Mouse (Mus musculus) kidney, embryonic 16.5 days (tissue): ENCODE results near the gene Rrp36. TPM values are rescaled to one million over a fixed set of nuclear protein-coding genes. Genes with fewer than 3 reads are reported as not detected.
A peak's percentile ranks its signal among the peaks of the same experiment; 100 is the strongest.

Experiments used
- ATAC-seq: fragments of 200-750 bp; cut with Nextera tagmentation; 2 replicates; pipeline ENCODE4 v1.8.0; 2017; ENCODE audit warnings: moderate TSS enrichment; ENCODE audit not compliant: low FRiP score, low TSS enrichment
- H3K27ac ChIP-seq: fragments of 300-500 bp; sonication (generic); 2 replicates; pipeline ENCODE4 v1.5.1; 2014; ENCODE audit warnings: low read length
- H3K27me3 ChIP-seq: fragments of 300-500 bp; sonication (generic); 2 replicates; pipeline ENCODE4 v1.6.1; 2014; ENCODE audit warnings: low read length, control low read depth, mixed read lengths; ENCODE audit not compliant: insufficient read depth
- H3K36me3 ChIP-seq: fragments of 300-500 bp; sonication (generic); 2 replicates; pipeline ENCODE4 v1.6.1; 2014; ENCODE audit warnings: low read length, control low read depth, mixed read lengths; ENCODE audit not compliant: insufficient read depth
- H3K4me1 ChIP-seq: fragments of 300-500 bp; sonication (generic); 2 replicates; pipeline ENCODE4 v1.6.1; 2014; ENCODE audit warnings: low read length, control low read depth, mixed read lengths; ENCODE audit not compliant: insufficient read depth
- H3K4me2 ChIP-seq: fragments of 300-500 bp; sonication (generic); replicated peaks from 2 replicates; pipeline ENCODE4 v1.6.1; 2014; ENCODE audit warnings: low read depth, low read length
- H3K4me3 ChIP-seq: fragments of 300-500 bp; sonication (generic); 2 replicates; pipeline ENCODE4 v1.5.1; 2014; ENCODE audit warnings: mild to moderate bottlenecking, low read length
- H3K9ac ChIP-seq: fragments of 300-500 bp; sonication (generic); replicated peaks from 2 replicates; pipeline ENCODE4 v1.6.1; 2014; ENCODE audit warnings: low read length
- H3K9me3 ChIP-seq: fragments of 300-500 bp; sonication (generic); 2 replicates; pipeline ENCODE4 v1.6.1; 2016; ENCODE audit warnings: low read length, control low read depth
- WGBS: fragments of 180-500 bp; shearing (Covaris S2); extraction: QIAGEN DNeasy Blood & Tissue Kit; methylation state at CpG from one replicate; pipeline ENCODE4 v1.1.7; 2014; 5-methylcytosine and 5-hydroxymethylcytosine counted together
- polyA plus RNA-seq: library from polyadenylated mRNA; unstranded; fragments of >200 nt; fragmentation: Nextera tagmentation; extraction: Ambion mirVana; gene quantifications from 2 replicates; pipeline ENCODE4 v1.2.1, GENCODE M21; 2015

Rrp36 gene
- 69.2 and 69.6 TPM in 2 replicates for polyA plus RNA-seq

- H3K36me3 ChIP-seq, result peaks cover 42% of the 10 kb centered on the region
- WGBS, result under 1% methylated on average over 43 of the region's 43 CpGs
- peak within 1 kb of the TSS; percentile 79 for H3K27ac ChIP-seq
These were observed at the start of gene Rrp36 for GRCm38 (mm10) chr17:46673850-46674529. Gene Rrp36, minus strand, starts transcription at chr17:46674352.

GRCm38 (mm10) chr17:46721077-46721476 lies 46.9 kb upstream of the Rrp36 start:
- no peak for ATAC-seq
- WGBS, result 82% methylated on average over 7 of the region's 7 CpGs
- Histone ChIP-seq H3K27ac (no peak overlapping the region), H3K4me1 (no peaks in the 10 kb centered on the region), H3K36me3 (peaks cover 47% of the 10 kb centered on the region), H3K4me3 (no peak overlapping the region), H3K27me3 (no peaks in the 10 kb centered on the region), H3K9me3 (no peaks in the 10 kb centered on the region), H3K9ac (no peak overlapping the region), H3K4me2 (no peak overlapping the region)

More at GRCm38 (mm10) chr17:46673850-46674529, at the start of gene Rrp36:
- H3K4me3 ChIP-seq, result peak within 1 kb of the TSS; percentile 83
- peak within 1 kb of the TSS; percentile 78 for H3K4me2 ChIP-seq
- peaks cover 34% of the 10 kb centered on the region for H3K4me1 ChIP-seq
- H3K9me3 ChIP-seq, result no peaks in the 10 kb centered on the region
- ATAC-seq, result peak; percentile 94
- peak within 1 kb of the TSS; percentile 83 for H3K9ac ChIP-seq
- no peaks in the 10 kb centered on the region for H3K27me3 ChIP-seq

- WGBS, result 95% methylated on average over 11 of the region's 11 CpGs
- H3K4me2 ChIP-seq, result no peak overlapping the region
- no peak overlapping the region for H3K9ac ChIP-seq
- no peak overlapping the region for H3K27ac ChIP-seq
- H3K27me3 ChIP-seq, result no peaks in the 10 kb centered on the region
- H3K4me3 ChIP-seq, result no peak overlapping the region
- ATAC-seq, result no peak
- no peaks in the 10 kb centered on the region for H3K9me3 ChIP-seq
- peaks cover 33% of the 10 kb centered on the region for H3K36me3 ChIP-seq
- peaks cover 17% of the 10 kb centered on the region for H3K4me1 ChIP-seq
These were observed 40.8 kb upstream of the Rrp36 start for GRCm38 (mm10) chr17:46714756-46715481.

GRCm38 (mm10) chr17:46713849-46714248 lies 39.7 kb upstream of the Rrp36 start:
- Histone ChIP-seq H3K27me3 (no peaks in the 10 kb centered on the region), H3K9me3 (no peaks in the 10 kb centered on the region), H3K27ac (no peak overlapping the region), H3K9ac (no peak overlapping the region), H3K4me1 (peaks cover 17% of the 10 kb centered on the region), H3K36me3 (peaks cover 33% of the 10 kb centered on the region), H3K4me3 (no peak overlapping the region), H3K4me2 (no peak overlapping the region)
- WGBS, result 91% methylated on average over 9 of the region's 9 CpGs
- no peak for ATAC-seq

- Histone ChIP-seq H3K27me3 (no peaks in the 10 kb centered on the region), H3K27ac (no peak overlapping the region), H3K9me3 (no peaks in the 10 kb centered on the region), H3K4me1 (peaks cover 17% of the 10 kb centered on the region), H3K4me3 (peak overlapping the region; percentile 68), H3K4me2 (peak overlapping the region; percentile 93), H3K36me3 (peaks cover 31% of the 10 kb centered on the region), H3K9ac (peak overlapping the region; percentile 91)
- no peak for ATAC-seq
- 64% methylated on average over 7 of the region's 7 CpGs for WGBS
These were observed 38.3 kb upstream of the Rrp36 start for GRCm38 (mm10) chr17:46712442-46712841.

- no peaks in the 10 kb centered on the region for H3K9me3 ChIP-seq
- H3K4me3 ChIP-seq, result peak overlapping the region; percentile 68
- peak overlapping the region; percentile 91 for H3K9ac ChIP-seq
- under 1% methylated on average over 76 of the region's 76 CpGs for WGBS
- H3K4me1 ChIP-seq, result peaks cover 17% of the 10 kb centered on the region
- peak; percentile 70 for ATAC-seq
- peak overlapping the region; percentile 79; the same call in 1 of the 2 replicates for H3K27ac ChIP-seq
- peaks cover 29% of the 10 kb centered on the region for H3K36me3 ChIP-seq
- H3K27me3 ChIP-seq, result no peaks in the 10 kb centered on the region
- H3K4me2 ChIP-seq, result peak overlapping the region; percentile 93
These were observed 37.6 kb upstream of the Rrp36 start for GRCm38 (mm10) chr17:46711612-46712271.

- Histone ChIP-seq H3K9ac (peak within 1 kb of the TSS; percentile 91), H3K27me3 (no peaks in the 10 kb centered on the region), H3K27ac (peak within 1 kb of the TSS; percentile 79), H3K4me3 (peak within 1 kb of the TSS; percentile 68), H3K9me3 (no peaks in the 10 kb centered on the region), H3K4me2 (peak within 1 kb of the TSS; percentile 93), H3K4me1 (peaks cover 17% of the 10 kb centered on the region), H3K36me3 (peaks cover 22% of the 10 kb centered on the region)
- WGBS, result 9% methylated on average over 36 of the region's 36 CpGs
- ATAC-seq, result peak; percentile 92
These were observed 36.9 kb upstream of the Rrp36 start, which contains the start of gene Pex6 for GRCm38 (mm10) chr17:46710959-46711597. Gene Pex6, plus strand, starts transcription at chr17:46711463.

GRCm38 (mm10) chr17:46706375-46707089 lies 32.4 kb upstream of the Rrp36 start:
- H3K4me2 ChIP-seq, result no peak overlapping the region

More at GRCm38 (mm10) chr17:46706375-46707089, 32.4 kb upstream of the Rrp36 start:
- Histone ChIP-seq H3K9ac (no peak overlapping the region), H3K4me1 (peaks cover 34% of the 10 kb centered on the region), H3K9me3 (no peaks in the 10 kb centered on the region), H3K27me3 (no peaks in the 10 kb centered on the region), H3K36me3 (no peaks in the 10 kb centered on the region), H3K27ac (no peak overlapping the region), H3K4me3 (no peak overlapping the region)
- no peak for ATAC-seq
- WGBS, result 92% methylated on average over 14 of the region's 14 CpGs
